Comparison of ENCODE assay signal across 16 mouse cellular contexts in the genomic region with DNA sequence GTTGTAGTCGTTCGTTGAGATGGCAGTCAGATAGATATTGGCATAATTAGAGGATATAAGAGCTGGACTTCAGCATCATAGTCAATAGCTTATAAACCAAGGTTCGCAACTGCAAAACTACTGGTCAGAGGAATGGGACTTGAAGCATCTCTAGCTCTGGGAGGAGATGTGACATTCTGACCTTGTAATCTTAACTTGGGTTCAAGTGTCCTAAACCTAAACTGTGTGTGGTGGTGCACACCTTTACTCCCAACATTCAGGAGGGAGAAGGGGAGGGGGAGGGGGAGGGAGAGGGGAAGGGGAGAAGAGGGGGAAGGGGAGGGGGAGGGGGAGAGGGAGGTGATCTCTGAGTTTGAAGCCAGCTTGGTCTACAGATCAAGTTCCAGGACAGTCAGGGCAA.
"Had no signal": no experiment of that assay in that cellular context is flagged by ENCODE, and none has a peak within 500 bp of the region (broad histone marks: within the 10 kb centered on the region; RNA-seq: fewer than 3 reads in every experiment).

No protein-coding gene starts in this region.

- DNase-seq: heart, postnatal 10 days; heart, postnatal 14 days; heart, postnatal 36 days; heart, postnatal 4 days; kidney, adult 11 months; kidney, adult 18-20 months; kidney, adult 2 months; kidney, adult 8-10 months; kidney, adult 9 months; kidney, postnatal 10 days; kidney, postnatal 14 days; kidney, postnatal 25 days; kidney, postnatal 36 days; kidney, postnatal 4 days; layer of hippocampus, adult 9-11 months; layer of hippocampus, postnatal 36 days had no signal
